Mouse (Mus musculus) adrenal gland, postnatal 10 days (tissue): ENCODE measurements around the gene Saxo2. TPM values are rescaled to one million over a fixed set of nuclear protein-coding genes. Genes with fewer than 3 reads are reported as not detected.

Source experiments
- DNase-seq: peaks from one replicate; pipeline ENCODE4 v3.0.0; 2021; ENCODE audit warnings: mixed read lengths
- long read RNA-seq, 2 experiments: library from polyadenylated mRNA; stranded (forward); transcript quantifications; one replicate each; pipeline ENCODE4 v2.0.0; 2021
- total RNA-seq, 2 experiments: library from RNA; stranded (reverse); gene quantifications; 2 replicates each; pipeline ENCODE4 v1.2.3; 2021

Saxo2 gene
- total RNA-seq, result 1 to 10 TPM; 2.5 to 2.7 TPM
- long read RNA-seq, experiment 1, partial matches to known transcripts, result 0 of 4 reads
- long read RNA-seq, experiment 1, other reads (novel, unspliced or antisense), result 0 of 4 reads
- long read RNA-seq, experiment 2, partial matches to known transcripts, result 0 of 3 reads
- long read RNA-seq, experiment 2, other reads (novel, unspliced or antisense), result 1 of 3 reads

DNA sequence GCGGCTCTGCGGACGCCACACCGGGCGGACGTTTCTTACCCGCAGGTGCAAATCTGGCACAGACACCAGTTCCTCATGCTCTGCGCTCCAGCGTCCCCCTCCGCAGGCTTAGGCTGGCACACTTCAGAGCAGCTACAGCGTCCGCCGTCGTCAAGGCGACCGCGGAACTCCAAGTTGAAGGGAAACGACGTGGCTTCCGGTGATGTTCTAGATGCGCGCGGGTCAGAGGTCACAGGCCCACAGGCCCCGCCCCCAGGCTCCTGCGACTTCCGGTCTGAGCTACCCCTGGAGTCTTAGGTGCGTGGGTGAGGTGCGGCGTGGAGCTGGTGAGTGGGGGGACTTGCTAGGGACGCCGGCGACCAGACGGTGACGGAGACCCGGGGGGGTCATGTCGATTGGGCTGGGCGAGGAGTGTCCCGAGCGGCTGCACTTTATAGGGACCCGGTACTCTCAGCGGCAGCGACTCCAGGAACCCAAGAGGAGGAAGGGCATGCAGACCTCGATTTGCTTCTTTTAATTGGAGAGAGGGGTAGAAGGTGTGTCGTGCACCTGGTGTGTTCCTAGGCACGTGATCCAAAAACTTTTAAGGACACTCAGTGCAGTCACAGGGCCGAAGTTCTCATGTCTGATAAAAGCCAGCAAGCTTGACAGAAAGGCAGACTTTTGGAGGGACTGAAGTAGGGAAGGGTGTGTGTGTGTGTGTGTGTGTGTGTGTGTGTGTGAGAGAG lies at the start of gene Saxo2, which contains the start of gene Efl1:
TSS of gene Saxo2 (minus strand) at position 176 of the 728 bp plus-strand sequence.
TSS of gene Efl1 (plus strand) at position 262 of the 728 bp plus-strand sequence.
- DNase-seq, result peak; percentile 97

DNA sequence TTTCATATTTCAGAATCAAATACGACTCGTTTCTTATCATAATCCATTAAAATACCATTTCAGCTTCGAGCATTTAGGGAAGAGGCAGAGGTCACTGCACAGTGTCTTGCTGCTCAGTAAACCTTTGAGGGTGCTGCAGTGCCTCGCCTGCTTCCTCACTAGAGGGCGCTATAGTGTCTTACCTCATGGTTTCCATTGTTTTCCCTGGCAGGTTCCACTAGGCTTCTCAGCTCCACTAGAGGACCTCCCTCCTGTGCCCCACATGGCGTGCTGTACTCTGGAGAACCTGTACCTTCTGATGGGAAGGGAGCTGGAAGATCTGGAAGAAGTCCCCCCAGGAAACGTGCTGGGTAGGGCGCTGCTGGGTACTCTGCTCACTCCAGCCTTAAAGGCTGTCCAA lies 49.3 kb upstream of the Saxo2 start:
- DNase-seq, result no peak

DNA sequence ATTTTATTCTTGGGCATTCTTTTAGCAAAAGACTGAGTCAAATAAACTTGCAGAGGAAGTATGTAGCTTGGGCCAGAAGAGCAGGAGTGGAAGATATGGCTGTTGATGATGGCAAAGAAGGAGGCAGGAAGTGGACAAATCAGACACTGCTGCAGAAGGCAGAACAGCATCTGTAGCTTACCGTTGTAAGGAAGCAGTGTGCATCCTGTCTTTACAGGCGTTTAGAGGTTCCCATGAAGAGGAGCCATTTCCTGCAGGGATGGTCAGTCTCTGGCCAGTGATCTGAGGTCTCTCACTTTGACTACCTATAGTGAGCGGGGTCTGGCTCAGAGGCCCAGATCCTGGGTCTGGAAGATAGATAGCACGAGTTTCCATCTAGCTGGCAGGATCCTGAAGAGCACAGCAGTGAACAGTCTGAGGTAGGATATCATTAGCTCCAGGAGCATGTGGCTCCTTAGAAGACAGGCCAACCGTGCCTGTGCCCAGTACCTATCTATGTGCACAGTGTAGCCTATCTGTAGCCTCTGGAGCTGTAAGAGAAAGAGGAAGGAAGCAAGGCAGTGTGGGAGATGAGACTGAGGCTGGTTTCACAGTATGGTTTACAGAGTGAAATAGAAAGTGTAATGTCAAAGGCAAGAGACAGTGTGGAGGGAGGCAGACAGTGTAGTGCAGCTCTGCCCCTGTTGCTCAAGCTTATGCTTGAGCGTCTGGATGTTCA lies 42.9 kb upstream of the Saxo2 start:
- no peak for DNase-seq

DNA sequence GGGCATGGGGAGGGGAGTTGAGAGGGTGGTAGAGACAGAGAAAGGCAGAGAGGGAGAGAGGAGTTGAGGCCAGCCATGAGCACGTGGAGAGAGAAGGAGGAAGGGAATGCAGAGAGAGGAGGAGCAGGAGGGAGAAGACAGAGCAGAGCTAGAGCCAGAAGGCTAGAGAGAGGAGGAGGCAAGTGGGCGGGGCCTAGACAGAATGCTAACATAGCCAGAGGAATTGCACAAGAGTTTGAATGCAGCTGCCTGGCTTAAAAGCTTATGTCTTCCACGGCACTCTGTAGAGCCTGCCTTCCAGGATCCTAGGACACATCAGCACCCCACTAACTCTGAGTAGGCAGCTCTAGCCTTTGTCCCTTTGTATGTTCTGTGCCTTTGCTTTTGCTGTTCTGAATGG lies 40.4 kb upstream of the Saxo2 start:
- peak; percentile 61 for DNase-seq

DNA sequence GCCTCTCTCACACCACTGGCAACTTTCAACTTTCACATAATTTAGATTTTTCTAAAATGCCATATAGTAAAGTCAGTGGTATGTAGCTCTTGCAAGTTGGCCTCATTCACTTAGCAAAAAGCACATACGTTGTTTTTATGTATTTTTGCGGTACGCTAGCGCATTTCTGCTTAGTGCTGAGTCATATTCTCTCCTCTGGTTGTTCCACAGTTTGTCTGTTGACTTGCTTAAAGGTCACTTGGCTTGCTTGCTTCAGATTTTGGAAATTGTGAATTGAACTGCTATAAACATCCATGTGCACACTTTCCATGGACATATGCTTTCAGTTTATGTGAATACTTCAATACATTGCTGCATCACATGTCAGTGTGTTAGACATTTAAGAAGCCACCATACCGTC lies 31.6 kb upstream of the Saxo2 start:
- no peak for DNase-seq

GRCm38 (mm10) chr7:82676834-82677233 lies 28.5 kb upstream of the Saxo2 start:
- no peak for DNase-seq

DNA sequence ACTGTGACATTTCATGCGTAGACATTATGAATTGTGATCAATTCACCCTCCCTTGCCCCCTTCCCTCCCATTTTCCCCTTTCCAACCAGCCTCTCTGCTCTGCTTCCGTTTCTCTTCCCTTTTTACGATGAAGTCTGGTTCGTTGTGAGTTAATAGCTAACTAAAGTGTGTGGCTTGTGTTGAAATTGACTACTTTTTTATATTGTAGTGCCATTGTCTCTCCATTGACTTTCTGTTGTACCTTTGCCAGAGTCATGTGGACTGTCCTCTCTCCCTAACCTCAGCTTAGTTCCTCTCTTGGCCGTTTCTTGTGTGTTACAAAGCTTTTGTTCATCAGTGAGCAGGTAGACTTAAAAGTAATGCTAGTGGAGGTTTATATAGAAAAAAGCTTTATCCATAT lies 27.7 kb upstream of the Saxo2 start:
- no peak for DNase-seq

- DNase-seq, result no peak
Measured at GRCm38 (mm10) chr7:82664604-82665003, 16.3 kb upstream of the Saxo2 start.

- peak; percentile 6 for DNase-seq
Measured at GRCm38 (mm10) chr7:82649081-82649445, 735 bp upstream of the Saxo2 start.

- no peak for DNase-seq
Measured at GRCm38 (mm10) chr7:82647909-82648308, 419 bp downstream of the Saxo2 start.

DNA sequence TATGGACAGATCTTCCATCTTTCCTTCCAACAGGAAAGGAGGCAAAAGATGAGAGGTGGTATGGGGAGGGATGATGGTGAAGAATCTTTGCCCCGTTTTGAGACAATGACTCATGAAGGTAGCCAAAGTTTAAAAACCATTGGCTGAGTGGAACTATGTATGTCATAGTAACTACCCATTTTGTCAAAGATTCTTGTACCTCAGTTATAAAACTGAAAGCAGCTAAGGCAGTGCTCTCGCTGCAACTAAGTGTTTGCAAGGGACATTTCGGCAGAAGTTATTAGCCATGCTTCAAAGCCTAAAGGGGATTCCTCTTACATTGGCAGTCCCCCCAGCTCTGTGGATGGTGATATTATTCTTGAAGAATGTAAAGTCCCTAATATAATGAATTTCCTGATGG lies 1.1 kb downstream of the Saxo2 start:
- DNase-seq, result no peak

DNA sequence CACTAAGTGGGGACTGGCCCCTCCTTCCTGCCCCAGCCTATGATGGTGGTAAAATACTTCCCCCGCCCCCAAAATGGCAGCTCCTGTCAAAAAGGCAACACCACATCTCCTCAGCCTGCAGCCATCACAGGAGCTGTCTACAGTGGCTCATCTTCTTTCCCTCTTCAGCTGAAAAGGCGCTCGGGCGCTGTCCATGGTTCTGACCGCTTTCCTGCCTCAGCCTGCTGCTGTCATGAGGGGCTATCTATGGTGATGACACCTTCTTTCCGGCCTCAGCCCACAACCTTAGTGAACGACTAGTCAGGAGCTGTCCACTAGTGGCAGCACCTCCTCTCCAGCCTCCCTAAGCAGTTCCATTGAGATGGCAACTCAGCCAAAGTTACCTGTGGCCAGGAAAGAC lies 23.0 kb downstream of the Saxo2 start:
- DNase-seq, result peak; percentile 84

DNA sequence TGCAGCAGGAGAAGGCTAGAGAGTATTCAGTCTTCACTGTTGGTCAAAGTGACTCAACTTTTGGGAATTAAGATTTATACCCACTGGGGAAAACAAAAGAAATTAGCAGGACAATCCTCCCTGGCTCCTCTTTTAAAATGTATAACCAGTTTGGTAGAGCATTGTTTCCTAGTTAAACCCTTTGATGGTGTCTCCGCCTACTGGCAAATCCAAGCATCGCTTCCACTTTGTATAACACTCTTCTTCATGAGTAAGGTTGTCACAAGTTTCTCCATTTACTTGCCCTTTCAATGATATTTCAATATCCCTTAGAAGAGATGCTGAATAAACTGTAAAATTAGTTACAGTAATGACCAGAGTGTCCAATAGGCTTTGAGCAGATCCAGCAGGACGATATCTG lies 38.7 kb downstream of the Saxo2 start:
- DNase-seq, result peak; percentile 19

DNA sequence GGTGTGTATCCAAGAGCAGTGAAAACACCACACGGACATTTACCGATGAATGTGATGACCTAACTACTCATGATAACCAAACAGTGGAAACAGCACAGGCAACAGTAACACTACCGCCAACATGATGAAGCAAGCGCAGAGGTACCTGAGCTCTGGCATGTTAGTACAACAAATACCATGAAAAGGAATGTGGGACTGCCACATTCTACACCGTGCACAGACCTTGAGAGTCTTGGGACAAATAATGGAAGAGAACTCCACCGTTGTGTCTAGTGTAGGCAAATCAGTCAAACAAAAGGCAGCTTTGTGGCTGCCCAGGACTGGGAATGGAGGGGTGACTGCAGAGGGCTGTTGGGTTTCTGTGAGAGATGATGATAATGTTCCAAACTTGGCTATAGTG lies 42.9 kb downstream of the Saxo2 start:
- DNase-seq, result no peak

- no peak for DNase-seq
Measured at GRCm38 (mm10) chr7:82602008-82602407, 46.3 kb downstream of the Saxo2 start.

DNA sequence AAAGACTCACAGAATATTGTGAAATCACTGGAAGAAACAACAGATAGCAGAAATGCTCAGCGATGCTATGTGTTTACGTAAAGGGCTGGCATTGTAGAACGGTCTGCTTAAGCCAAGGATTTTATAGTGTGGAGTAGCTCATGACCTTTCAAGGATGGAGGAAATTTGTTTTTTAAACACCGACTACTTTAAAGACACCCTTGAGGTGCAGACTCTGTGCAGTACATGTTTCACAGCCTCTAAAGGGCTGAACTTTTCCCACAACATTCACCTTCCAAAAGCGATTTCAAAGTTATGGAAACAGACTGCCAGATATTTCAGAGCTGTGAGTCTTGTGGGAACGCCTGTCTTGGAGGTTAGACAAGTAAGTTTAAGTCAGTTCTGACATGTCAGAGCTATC lies 57.4 kb downstream of the Saxo2 start:
- no peak for DNase-seq

Other genes starting within 250 kb of the Saxo2 start
- 10 to 100 TPM; 18.7 to 19.7 TPM for gene Efl1, start 86 bp upstream of the Saxo2 start, total RNA-seq
- gene Mex3b, start 218.8 kb upstream of the Saxo2 start, total RNA-seq, result 1 to 10 TPM; 4.6 to 7.7 TPM